Mouse (Mus musculus) stomach, embryonic 16.5 days (tissue): ENCODE data around the gene Ak5. TPM values are rescaled to one million over a fixed set of nuclear protein-coding genes. Genes with fewer than 3 reads are reported as not detected.

Experiments
- ATAC-seq: fragments of 200-750 bp; cut with Nextera tagmentation; 2 replicates; pipeline ENCODE4 v1.8.0; 2017; ENCODE audit warnings: moderate number of reproducible peaks, moderate TSS enrichment; ENCODE audit not compliant: insufficient read depth, low FRiP score
- H3K27ac ChIP-seq: fragments of 300-500 bp; sonication (generic); 2 replicates; pipeline ENCODE4 v1.5.1; 2014; ENCODE audit warnings: low read length
- H3K27me3 ChIP-seq: fragments of 300-500 bp; sonication (generic); 2 replicates; pipeline ENCODE4 v1.6.1; 2014; ENCODE audit warnings: low read length, control low read depth, mixed read lengths; ENCODE audit not compliant: control insufficient read depth, insufficient read depth
- H3K36me3 ChIP-seq: fragments of 300-500 bp; sonication (generic); 2 replicates; pipeline ENCODE4 v1.6.1; 2014; ENCODE audit warnings: low read length; ENCODE audit not compliant: control insufficient read depth, insufficient read depth
- H3K4me1 ChIP-seq: fragments of 300-500 bp; sonication (generic); 2 replicates; pipeline ENCODE4 v1.6.1; 2014; ENCODE audit warnings: low read length, control low read depth, mixed read lengths; ENCODE audit not compliant: control insufficient read depth, insufficient read depth
- H3K4me2 ChIP-seq: fragments of 300-500 bp; sonication (generic); 2 replicates; pipeline ENCODE4 v1.6.1; 2014; ENCODE audit warnings: low read depth, low read length, mixed read lengths
- H3K4me3 ChIP-seq: fragments of 300-500 bp; sonication (generic); replicated peaks from 2 replicates; pipeline ENCODE4 v1.5.1; 2014; ENCODE audit warnings: mild to moderate bottlenecking, low read length
- H3K9ac ChIP-seq: fragments of 300-500 bp; sonication (generic); 2 replicates; pipeline ENCODE4 v1.6.1; 2014; ENCODE audit warnings: low read length
- H3K9me3 ChIP-seq: fragments of 300-500 bp; sonication (generic); replicated peaks from 2 replicates; pipeline ENCODE4 v1.6.1; 2016; ENCODE audit warnings: low read length, control low read depth; ENCODE audit not compliant: control insufficient read depth
- WGBS: fragments of 180-500 bp; shearing (Covaris S2); extraction: QIAGEN DNeasy Blood & Tissue Kit; methylation state at CpG from one replicate; pipeline ENCODE4 v1.1.7; 2014; 5-methylcytosine and 5-hydroxymethylcytosine counted together
- polyA plus RNA-seq: library from polyadenylated mRNA; unstranded; fragments of >200 nt; fragmentation: Nextera tagmentation; extraction: Ambion mirVana; gene quantifications from 2 replicates; pipeline ENCODE4 v1.2.1, GENCODE M21; 2015

Ak5 gene
- polyA plus RNA-seq, 1 experiment from 2014 or later, result 2.8 TPM

GRCm38 (mm10) chr3:152474582-152475277 is 193.4 kb downstream of the Ak5 start:
- ATAC-seq, result no peak
- no peaks in the 10 kb centered on the region for H3K9me3 ChIP-seq
- no peaks in the 10 kb centered on the region for H3K27me3 ChIP-seq
- no peak overlapping the region for H3K9ac ChIP-seq
- no peak overlapping the region for H3K4me3 ChIP-seq
- WGBS, result 57% methylated on average over 15 of the region's 15 CpGs
- no peak overlapping the region for H3K27ac ChIP-seq
- H3K4me1 ChIP-seq, result peaks cover 10% of the 10 kb centered on the region
- H3K36me3 ChIP-seq, result no peaks in the 10 kb centered on the region
- H3K4me2 ChIP-seq, result no peak overlapping the region

GRCm38 (mm10) chr3:152472676-152473075 is 195.5 kb downstream of the Ak5 start:
- Histone ChIP-seq H3K9me3 (no peaks in the 10 kb centered on the region), H3K36me3 (no peaks in the 10 kb centered on the region), H3K27me3 (no peaks in the 10 kb centered on the region), H3K4me2 (no peak overlapping the region), H3K27ac (no peak overlapping the region), H3K9ac (no peak overlapping the region), H3K4me3 (no peak overlapping the region), H3K4me1 (peaks cover 6% of the 10 kb centered on the region; the same call in 1 of the 2 replicates)
- 89% methylated on average over 16 of the region's 16 CpGs for WGBS
- no peak for ATAC-seq

DNA sequence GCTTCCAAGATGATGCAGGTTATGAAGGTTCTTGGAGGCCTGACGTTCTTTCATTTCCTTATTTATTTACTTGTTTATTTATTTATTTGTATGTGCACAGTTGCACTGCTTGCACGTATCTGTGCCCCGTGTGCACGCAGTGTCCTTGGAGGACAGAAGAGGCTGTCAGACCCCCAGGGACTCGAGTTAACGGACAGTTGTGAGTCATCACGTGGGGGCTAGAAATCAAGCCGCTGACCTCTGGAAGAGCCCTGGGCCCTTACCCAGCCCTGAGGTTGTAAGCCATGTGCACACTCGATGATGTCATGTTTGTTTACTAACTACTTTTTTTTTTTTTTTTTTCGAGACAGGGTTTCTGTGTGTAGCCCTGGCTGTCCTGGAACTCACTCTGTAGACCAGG is 197.8 kb downstream of the Ak5 start:
- Histone ChIP-seq H3K4me2 (no peak overlapping the region), H3K9me3 (no peaks in the 10 kb centered on the region), H3K4me3 (no peak overlapping the region), H3K27me3 (no peaks in the 10 kb centered on the region), H3K9ac (no peak overlapping the region), H3K36me3 (no peaks in the 10 kb centered on the region), H3K27ac (no peak overlapping the region), H3K4me1 (no peaks in the 10 kb centered on the region)
- 72% methylated on average over 10 of the region's 10 CpGs for WGBS
- no peak for ATAC-seq

GRCm38 (mm10) chr3:152469423-152470200 is 198.5 kb downstream of the Ak5 start:
- no peak overlapping the region for H3K9ac ChIP-seq
- no peak overlapping the region for H3K4me3 ChIP-seq
- no peak overlapping the region for H3K27ac ChIP-seq
- no peak for ATAC-seq
- no peaks in the 10 kb centered on the region for H3K4me1 ChIP-seq
- H3K27me3 ChIP-seq, result no peaks in the 10 kb centered on the region
- no peak overlapping the region for H3K4me2 ChIP-seq
- 64% methylated on average over 18 of the region's 18 CpGs for WGBS
- H3K36me3 ChIP-seq, result no peaks in the 10 kb centered on the region
- no peaks in the 10 kb centered on the region for H3K9me3 ChIP-seq

DNA sequence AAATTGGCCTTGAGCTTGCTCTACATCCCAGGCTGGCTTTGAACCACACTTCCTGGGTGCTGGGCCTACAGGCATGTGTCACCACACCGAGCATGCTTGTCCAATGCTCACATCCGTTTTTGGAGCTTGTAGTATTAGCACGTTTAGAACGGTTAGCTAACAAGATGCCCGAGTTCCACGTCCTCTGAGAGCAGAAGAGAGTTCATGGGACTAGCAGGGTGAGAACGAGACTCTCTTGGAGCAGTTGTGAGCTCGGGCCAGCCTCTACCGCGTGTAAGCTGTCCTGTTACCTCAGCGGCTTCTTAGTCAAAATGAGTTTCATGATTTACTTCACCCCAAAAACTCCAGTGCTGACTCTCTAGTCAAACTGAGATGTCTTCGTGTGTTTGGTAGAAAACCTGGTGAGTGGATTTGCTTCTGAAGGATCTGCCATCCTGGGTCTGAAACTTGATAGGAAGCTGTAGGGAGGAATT is 199.6 kb downstream of the Ak5 start:
- Histone ChIP-seq H3K9ac (no peak overlapping the region), H3K36me3 (no peaks in the 10 kb centered on the region), H3K4me3 (no peak overlapping the region), H3K27ac (no peak overlapping the region), H3K9me3 (no peaks in the 10 kb centered on the region), H3K4me2 (no peak overlapping the region), H3K4me1 (no peaks in the 10 kb centered on the region), H3K27me3 (no peaks in the 10 kb centered on the region)
- no peak for ATAC-seq
- WGBS, result 76% methylated on average over 12 of the region's 12 CpGs

DNA sequence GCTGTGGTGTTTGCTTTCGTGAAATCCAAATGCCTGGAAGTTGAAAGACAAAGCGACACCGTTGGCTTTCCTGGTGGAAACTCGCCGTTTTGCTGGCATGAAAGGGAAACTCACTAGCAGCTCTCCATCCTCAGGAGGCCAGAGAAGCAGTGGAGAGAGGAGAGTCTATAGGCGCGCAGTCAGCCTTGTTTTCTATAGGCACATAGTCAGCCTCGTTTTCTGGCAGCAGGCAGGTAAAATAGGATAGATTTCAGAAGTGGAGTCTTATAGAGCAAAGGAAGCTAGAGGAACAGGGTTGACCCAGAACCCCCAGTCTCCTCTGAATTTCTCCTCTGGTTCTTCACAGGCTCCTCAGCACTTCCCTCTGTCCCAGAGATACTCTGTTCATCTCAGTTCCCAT is 200.1 kb downstream of the Ak5 start:
- WGBS, result 90% methylated on average over 8 of the region's 8 CpGs

GRCm38 (mm10) chr3:152467312-152467711 is 200.8 kb downstream of the Ak5 start:
- no peak for ATAC-seq

More for the DNA sequence above, 200.1 kb downstream of the Ak5 start:
- Histone ChIP-seq H3K27ac (no peak overlapping the region), H3K27me3 (no peaks in the 10 kb centered on the region), H3K9ac (no peak overlapping the region), H3K4me3 (no peak overlapping the region), H3K36me3 (no peaks in the 10 kb centered on the region), H3K4me1 (no peaks in the 10 kb centered on the region), H3K9me3 (no peaks in the 10 kb centered on the region), H3K4me2 (no peak overlapping the region)
- ATAC-seq, result no peak

GRCm38 (mm10) chr3:152466849-152467248 is 201.3 kb downstream of the Ak5 start:
- Histone ChIP-seq H3K4me1 (no peaks in the 10 kb centered on the region), H3K4me2 (no peak overlapping the region), H3K4me3 (no peak overlapping the region), H3K36me3 (no peaks in the 10 kb centered on the region), H3K9ac (no peak overlapping the region), H3K27ac (no peak overlapping the region), H3K27me3 (no peaks in the 10 kb centered on the region), H3K9me3 (no peaks in the 10 kb centered on the region)
- 83% methylated on average over 9 of the region's 9 CpGs for WGBS
- no peak for ATAC-seq

More at GRCm38 (mm10) chr3:152467312-152467711, 200.8 kb downstream of the Ak5 start:
- no peak overlapping the region for H3K4me3 ChIP-seq
- no peaks in the 10 kb centered on the region for H3K9me3 ChIP-seq
- WGBS, result 83% methylated on average over 4 of the region's 4 CpGs
- H3K4me2 ChIP-seq, result no peak overlapping the region
- no peak overlapping the region for H3K9ac ChIP-seq
- no peaks in the 10 kb centered on the region for H3K4me1 ChIP-seq
- H3K27ac ChIP-seq, result no peak overlapping the region
- H3K36me3 ChIP-seq, result no peaks in the 10 kb centered on the region
- H3K27me3 ChIP-seq, result no peaks in the 10 kb centered on the region

GRCm38 (mm10) chr3:152465338-152465737 is 202.8 kb downstream of the Ak5 start:
- H3K9ac ChIP-seq, result no peak overlapping the region
- H3K4me3 ChIP-seq, result no peak overlapping the region
- ATAC-seq, result no peak
- H3K27me3 ChIP-seq, result no peaks in the 10 kb centered on the region
- H3K36me3 ChIP-seq, result no peaks in the 10 kb centered on the region
- H3K9me3 ChIP-seq, result no peaks in the 10 kb centered on the region
- no peak overlapping the region for H3K4me2 ChIP-seq
- H3K4me1 ChIP-seq, result no peaks in the 10 kb centered on the region
- WGBS, result 86% methylated on average over 5 of the region's 6 CpGs
- no peak overlapping the region for H3K27ac ChIP-seq
